Mouse (Mus musculus) adrenal gland, postnatal 25 days (tissue): Measurements from ENCODE around the gene Ttn. TPM values are rescaled to one million over a fixed set of nuclear protein-coding genes. Genes with fewer than 3 reads are reported as not detected.
A peak's percentile ranks its signal among the peaks of the same experiment; 100 is the strongest.

Source experiments
- DNase-seq: peaks from one replicate; pipeline ENCODE4 v3.0.0; 2021; ENCODE audit warnings: mixed read lengths
- total RNA-seq: library from RNA; stranded (reverse); gene quantifications from 2 replicates; pipeline ENCODE4 v1.2.3, GENCODE M21; 2021

Ttn gene
- total RNA-seq, 1 experiment from 2014 or later = 0.91 TPM

GRCm38 (mm10) chr2:76702751-76703150 lies 279.6 kb downstream of the Ttn start:
- no peak for DNase-seq

GRCm38 (mm10) chr2:76702188-76702587 lies 280.2 kb downstream of the Ttn start:
- DNase-seq = no peak

- DNase-seq = no peak
Measured at GRCm38 (mm10) chr2:76695290-76695689, 287.1 kb downstream of the Ttn start.

GRCm38 (mm10) chr2:76693765-76694164 lies 288.6 kb downstream of the Ttn start:
- no peak for DNase-seq

GRCm38 (mm10) chr2:76690436-76691204 lies 291.7 kb downstream of the Ttn start:
- peak; percentile 56 for DNase-seq

- no peak for DNase-seq
Measured at GRCm38 (mm10) chr2:76688162-76688561, 294.2 kb downstream of the Ttn start.

GRCm38 (mm10) chr2:76687608-76688007 lies 294.7 kb downstream of the Ttn start:
- no peak for DNase-seq

- DNase-seq = no peak
Measured at GRCm38 (mm10) chr2:76686986-76687385, 295.4 kb downstream of the Ttn start.

- no peak for DNase-seq
Measured at GRCm38 (mm10) chr2:76682301-76682700, 300.0 kb downstream of the Ttn start.

- DNase-seq = no peak
Measured at GRCm38 (mm10) chr2:76676401-76677226, 305.7 kb downstream of the Ttn start.

GRCm38 (mm10) chr2:76675949-76676348 lies 306.4 kb downstream of the Ttn start:
- no peak for DNase-seq

GRCm38 (mm10) chr2:76675451-76675850 lies 306.9 kb downstream of the Ttn start:
- DNase-seq = no peak

GRCm38 (mm10) chr2:76674725-76675427 lies 307.5 kb downstream of the Ttn start, which contains the start of gene Plekha3:
Gene Plekha3, plus strand, starts transcription at chr2:76675281.
- peak; percentile 89 for DNase-seq

GRCm38 (mm10) chr2:76673472-76674081 lies 308.8 kb downstream of the Ttn start:
- DNase-seq = peak; percentile 38

- DNase-seq = peak; percentile 91
Measured at GRCm38 (mm10) chr2:76672966-76673392, 309.4 kb downstream of the Ttn start, which contains the start of gene Fkbp7. Gene Fkbp7, minus strand, starts transcription at chr2:76673116.

GRCm38 (mm10) chr2:76672134-76672745 lies 310.1 kb downstream of the Ttn start:
- DNase-seq = no peak

GRCm38 (mm10) chr2:76671641-76672040 lies 310.7 kb downstream of the Ttn start:
- DNase-seq = no peak

- no peak for DNase-seq
Measured at GRCm38 (mm10) chr2:76667200-76667599, 315.1 kb downstream of the Ttn start.

- no peak for DNase-seq
Measured at GRCm38 (mm10) chr2:76665531-76665930, 316.8 kb downstream of the Ttn start.

- no peak for DNase-seq
Measured at GRCm38 (mm10) chr2:76659419-76659818, 322.9 kb downstream of the Ttn start.

GRCm38 (mm10) chr2:76658551-76658950 lies 323.8 kb downstream of the Ttn start:
- DNase-seq = no peak

GRCm38 (mm10) chr2:76655982-76656381 lies 326.4 kb downstream of the Ttn start:
- DNase-seq = no peak
